Mouse (Mus musculus): ENCODE results near the gene Scarf1. TPM values are rescaled to one million over a fixed set of nuclear protein-coding genes. Genes with fewer than 3 reads are reported as not detected.
A peak's percentile ranks its signal among the peaks of the same experiment; 100 is the strongest.

The Scarf1 gene
- total and polyA plus RNA-seq, 3 experiments = 0.15 to 0.28 TPM; not detected in 1

- peak; percentile 99 for DNase-seq (ENCODE audit: low read depth, low spot score)
- H3K27me3 ChIP-seq (ENCODE audit: control insufficient read depth in 1 of 2, insufficient read depth in 2 of 2, low read length in 2 of 2) = no peaks in the 10 kb centered on the region
- TF ChIP-seq POLR2A (IDR thresholded peaks at IDR 0.05; ENCODE audit: control insufficient read depth in 1 of 2, insufficient read depth in 1 of 2, low read depth in 1 of 2, low read length in 2 of 2, poor library complexity in 1 of 2) = peak; percentile 58 to 83
- peak; percentile 64 for TF ChIP-seq NELFE (IDR thresholded peaks at IDR 0.05; ENCODE audit: low read depth, low read length)
- 0 out of 2 replicates have a peak, but pooled peaks have one; percentile 10 for TF ChIP-seq NRF1 (IDR thresholded peaks at IDR 0.05; ENCODE audit: insufficient read depth, low read depth, low read length, poor library complexity, severe bottlenecking)
- TF ChIP-seq ZKSCAN1 (IDR thresholded peaks at IDR 0.05; ENCODE audit: low read depth, low read length) = no peak
- 0 out of 2 replicates have a peak, but pooled peaks have one; percentile 19 for TF ChIP-seq ZNF384 (IDR thresholded peaks at IDR 0.05; ENCODE audit: low read depth, low read length)
- no peak for TF ChIP-seq MAFK (IDR thresholded peaks at IDR 0.05; ENCODE audit: borderline replicate concordance, low read depth, low read length)
- peak; percentile 70; the same call in 1 of the 2 replicates for TF ChIP-seq MAZ (IDR thresholded peaks at IDR 0.05; ENCODE audit: low read depth, low read length)
- TF ChIP-seq TBP (IDR thresholded peaks at IDR 0.05; ENCODE audit: low read depth, low read length) = peak; percentile 78
- peak; percentile 89 for TF ChIP-seq MXI1 (IDR thresholded peaks at IDR 0.05; ENCODE audit: low read depth, low read length)
- peak; percentile 62; the same call in 1 of the 2 replicates for TF ChIP-seq POLR2AphosphoS2 (IDR thresholded peaks at IDR 0.05; ENCODE audit: low read length)
- TF ChIP-seq ETS1 (IDR thresholded peaks at IDR 0.05; ENCODE audit: low read depth, low read length) = no peak
- TF ChIP-seq SIN3A (IDR thresholded peaks at IDR 0.05; ENCODE audit: low read length) = peak; percentile 93
- TF ChIP-seq E2F4 (IDR thresholded peaks at IDR 0.05; ENCODE audit: borderline replicate concordance, low read depth, low read length) = no peak
- TF ChIP-seq MAX (IDR thresholded peaks at IDR 0.05; ENCODE audit: low read length) = peak; percentile 99
- TF ChIP-seq HCFC1 (IDR thresholded peaks at IDR 0.05; ENCODE audit: low read depth, low read length) = peak; percentile 71
- peak; percentile 90 for TF ChIP-seq MYC (IDR thresholded peaks at IDR 0.05; ENCODE audit: low read depth, low read length)
- peak; percentile 59 for TF ChIP-seq ELF1 (IDR thresholded peaks at IDR 0.05; ENCODE audit: low read depth, low read length)
- TF ChIP-seq GATA1 (IDR thresholded peaks at IDR 0.05; ENCODE audit: low read depth, low read length) = no peak
- H3K9ac ChIP-seq (ENCODE audit: control insufficient read depth, low read depth, low read length, poor library complexity, severe bottlenecking) = peak within 1 kb of the TSS; percentile 89
- peaks cover 10% of the 10 kb centered on the region for H3K79me2 ChIP-seq (ENCODE audit: control insufficient read depth, insufficient read depth, low read length, poor library complexity)
- no peaks in the 10 kb centered on the region for H3K9me3 ChIP-seq (replicated peaks; ENCODE audit: insufficient read depth, low read length)
- peak within 1 kb of the TSS; percentile 90 for H3K27ac ChIP-seq (ENCODE audit: control insufficient read depth, low read depth, low read length)
- peaks cover 0 to 27% of the 10 kb centered on the region in 2 experiments; a peak in 2 of 4 replicates for H3K36me3 ChIP-seq (ENCODE audit: control insufficient read depth in 1 of 2, insufficient read depth in 2 of 2, low read length in 2 of 2)
- H3K4me1 ChIP-seq (ENCODE audit: control insufficient read depth in 1 of 2, insufficient read depth in 2 of 2, low read length in 2 of 2) = peaks cover 5 to 36% of the 10 kb centered on the region in 2 experiments
- H3K4me3 ChIP-seq (ENCODE audit: control insufficient read depth in 1 of 2, insufficient read depth in 1 of 2, low read depth in 2 of 2, low read length in 2 of 2) = peak within 1 kb of the TSS; percentile 79 to 82
Observed at GRCm38 (mm10) chr11:75531469-75532242, 18.3 kb downstream of the Scarf1 start, which contains the start of gene Slc43a2. Gene Slc43a2 (plus strand): TSS chr11:75531694.

Measured in MEL (cell line).